Mouse (Mus musculus) kidney, adult 18-20 months (tissue): ENCODE results near the gene Syngr2.
"Not testable (repeated sequence)": the region's sequence is repeated elsewhere in the genome, so short reads cannot be mapped to it uniquely, and the experiment has no call there.

ENCODE experiments used
- DNase-seq: peaks from one replicate; pipeline ENCODE4 v3.0.0; 2021

Syngr2 gene

GRCm38 (mm10) chr11:117781199-117781821 is 28.2 kb upstream of the Syngr2 start:
- peak; percentile 82 for DNase-seq

GRCm38 (mm10) chr11:117781993-117782704 is 27.3 kb upstream of the Syngr2 start, which contains the start of the genes Tmc8 and Tmc6:
Tmc8 (plus strand) TSS chr11:117782076.
Tmc6 (minus strand) TSS chr11:117782198.
- peak; percentile 32 for DNase-seq

- no peak for DNase-seq
These were observed 26.8 kb upstream of the Syngr2 start for GRCm38 (mm10) chr11:117782705-117783034.

GRCm38 (mm10) chr11:117783089-117783488 is 26.4 kb upstream of the Syngr2 start:
- peak; percentile 39 for DNase-seq

GRCm38 (mm10) chr11:117783683-117784309 is 25.7 kb upstream of the Syngr2 start:
- DNase-seq, result peak; percentile 45

- peak; percentile 77 for DNase-seq
These were observed 23.2 kb upstream of the Syngr2 start for GRCm38 (mm10) chr11:117786294-117786693.

- not testable (repeated sequence) for DNase-seq
These were observed 21.0 kb upstream of the Syngr2 start for GRCm38 (mm10) chr11:117788481-117788880.

GRCm38 (mm10) chr11:117790286-117790685 is 19.2 kb upstream of the Syngr2 start:
- DNase-seq, result peak; percentile 71

GRCm38 (mm10) chr11:117790703-117791440 is 18.6 kb upstream of the Syngr2 start:
- DNase-seq, result peak; percentile 48

GRCm38 (mm10) chr11:117791441-117791761 is 18.1 kb upstream of the Syngr2 start:
- DNase-seq, result no peak

GRCm38 (mm10) chr11:117792281-117792888 is 17.1 kb upstream of the Syngr2 start:
- peak; percentile 82 for DNase-seq

GRCm38 (mm10) chr11:117794035-117794551 is 15.4 kb upstream of the Syngr2 start:
- DNase-seq, result no peak

- DNase-seq, result no peak
These were observed 12.5 kb upstream of the Syngr2 start for GRCm38 (mm10) chr11:117796954-117797353.

GRCm38 (mm10) chr11:117797511-117798159 is 11.8 kb upstream of the Syngr2 start, which contains the start of gene 6030468B19Rik:
6030468B19Rik (plus strand) TSS chr11:117797660.
- DNase-seq, result no peak

- DNase-seq, result no peak
These were observed 11.3 kb upstream of the Syngr2 start for GRCm38 (mm10) chr11:117798160-117798541.

GRCm38 (mm10) chr11:117799174-117799573 is 10.3 kb upstream of the Syngr2 start:
- no peak for DNase-seq

- DNase-seq, result no peak
These were observed 9.4 kb upstream of the Syngr2 start for GRCm38 (mm10) chr11:117800038-117800437.

GRCm38 (mm10) chr11:117801650-117802049 is 7.8 kb upstream of the Syngr2 start:
- no peak for DNase-seq

- no peak for DNase-seq
These were observed 6.2 kb upstream of the Syngr2 start for GRCm38 (mm10) chr11:117803166-117803688.

- no peak for DNase-seq
These were observed 2.7 kb upstream of the Syngr2 start for GRCm38 (mm10) chr11:117806781-117807180.

- DNase-seq, result peak; percentile 92
These were observed 1.1 kb downstream of the Syngr2 start for GRCm38 (mm10) chr11:117810401-117811046.
